Mouse (Mus musculus): ENCODE results near the gene Olfr628.

GRCm38 (mm10) chr7:103730074-103730473, at the start of gene Olfr628:
- TF ChIP-seq CTCF (IDR thresholded peaks at IDR 0.05 in 2 of 3, conservative IDR thresholded peaks at IDR 0.05 in 1 of 3; ENCODE audit: control insufficient read depth in 1 of 3, insufficient read depth in 1 of 3, low read depth in 2 of 3, low read length in 3 of 3, poor library complexity in 1 of 3, severe bottlenecking in 1 of 3), result no peak
- TF ChIP-seq JUND (IDR thresholded peaks at IDR 0.05; ENCODE audit: low read depth, low read length), result no peak
- TF ChIP-seq EP300 (IDR thresholded peaks at IDR 0.05; ENCODE audit: low read depth in 1 of 2, low read length in 2 of 2), result no peak
- no peak for TF ChIP-seq MEF2A (IDR thresholded peaks at IDR 0.05; ENCODE audit: extremely low read depth, insufficient replicate concordance, low read depth, low read length, poor library complexity, severe bottlenecking)
- TF ChIP-seq TCF12 (IDR thresholded peaks at IDR 0.05; ENCODE audit: low read depth, low read length), result no peak
- TF ChIP-seq NRF1 (IDR thresholded peaks at IDR 0.05; ENCODE audit: insufficient read depth, low read depth, low read length, poor library complexity, severe bottlenecking), result no peak
- no peak for TF ChIP-seq POLR2A (IDR thresholded peaks at IDR 0.05; ENCODE audit: control insufficient read depth in 1 of 2, insufficient read depth in 1 of 2, low read depth in 1 of 2, low read length in 2 of 2, poor library complexity in 1 of 2)
- TF ChIP-seq ZMIZ1 (IDR thresholded peaks at IDR 0.05; ENCODE audit: low read depth, low read length), result no peak
- no peak for TF ChIP-seq CHD2 (IDR thresholded peaks at IDR 0.05; ENCODE audit: low read length)
- no peak for TF ChIP-seq POLR2AphosphoS2 (IDR thresholded peaks at IDR 0.05; ENCODE audit: low read length)
